10 mouse cellular contexts compared by ENCODE assay signal in genomic region chr11:118348419-118348818, GRCm38 (mm10). TPM values are rescaled to one million over a fixed set of nuclear protein-coding genes. Genes with fewer than 3 reads are reported as not detected.
DNase-seq lines count a peak whose midpoint lies in the region; ATAC-seq and TF ChIP-seq lines count a peak whose summit lies in the region.
"Had no signal": no experiment of that assay in that cellular context is flagged by ENCODE, and none has a peak within 500 bp of the region (broad histone marks: within the 10 kb centered on the region; RNA-seq: fewer than 3 reads in every experiment).

No protein-coding gene starts in this region.

- WGBS in forebrain, embryonic 10.5 days, result 86% methylated on average over 3 of the region's 3 CpGs
- WGBS in forebrain, embryonic 16.5 days, result 82% methylated on average over 3 of the region's 3 CpGs
- WGBS in lung, embryonic 16.5 days, result 41% methylated on average over 3 of the region's 3 CpGs
- WGBS in lung, adult 2 months, result 26% methylated on average over 3 of the region's 3 CpGs
- 16% methylated on average over 3 of the region's 3 CpGs for WGBS in liver, embryonic 12.5 days (ENCODE audit: insufficient replicate concordance)

- no peak for ATAC-seq in forebrain, embryonic 16.5 days
- no peak; the same call in 1 of the 2 replicates for ATAC-seq in lung, embryonic 16.5 days (ENCODE audit: low read depth)
- 0 out of 2 replicates have a peak, but pooled peaks have one; percentile 9 for ATAC-seq in liver, embryonic 12.5 days
- ATAC-seq: hindbrain, postnatal 0 days had no signal

- H3K27me3 ChIP-seq in forebrain, embryonic 10.5 days (ENCODE audit: poor library complexity, severe bottlenecking), result peaks cover 3% of the 10 kb centered on the region
- H3K27me3 ChIP-seq in forebrain, embryonic 16.5 days (replicated peaks; ENCODE audit: control insufficient read depth, insufficient read depth, low read length), result no peaks in the 10 kb centered on the region
- no peaks in the 10 kb centered on the region for H3K27me3 ChIP-seq in lung, embryonic 16.5 days (ENCODE audit: control insufficient read depth, insufficient read depth, low read depth, low read length)
- peaks cover 11% of the 10 kb centered on the region for H3K27me3 ChIP-seq in liver, embryonic 12.5 days (replicated peaks)

- H3K4me2 ChIP-seq in forebrain, embryonic 16.5 days (ENCODE audit: low read length), result no peak overlapping the region
- H3K4me2 ChIP-seq in lung, embryonic 16.5 days (ENCODE audit: low read depth, low read length), result no peak overlapping the region
- H3K4me2 ChIP-seq in liver, embryonic 12.5 days, result no peak overlapping the region

- H3K27ac ChIP-seq in forebrain, embryonic 10.5 days, result peak overlapping the region; percentile 49; the same call in 1 of the 2 replicates
- no peak overlapping the region for H3K27ac ChIP-seq in forebrain, embryonic 16.5 days (ENCODE audit: low read length)
- peak overlapping the region; percentile 55 for H3K27ac ChIP-seq in lung, embryonic 16.5 days (ENCODE audit: low read length)
- H3K27ac ChIP-seq in liver, embryonic 12.5 days, result no peak overlapping the region
- H3K27ac ChIP-seq: hindbrain, postnatal 0 days; liver, embryonic 14.5 days had no signal

- TF ChIP-seq POLR2A in lung, adult 2 months (IDR thresholded peaks at IDR 0.05; ENCODE audit: borderline replicate concordance, extremely low read depth, low read depth, low read length), result no peak

- TF ChIP-seq CTCF in lung, adult 2 months (IDR thresholded peaks at IDR 0.05; ENCODE audit: insufficient read depth, low read length), result no peak

- DNase-seq in forebrain, embryonic 10.5 days (ENCODE audit: extremely low spot score, low spot score), result no peak
- DNase-seq in lung, adult 2 months, result no peak
- peak; percentile 85 for DNase-seq in thymus, postnatal 0 days (ENCODE audit: low spot score)
- DNase-seq in layer of hippocampus, adult 9-10 months (ENCODE audit: low spot score), result no peak
- DNase-seq in layer of hippocampus, adult 8-10 months (ENCODE audit: low spot score in 2 of 2), result no peak

- no peaks in the 10 kb centered on the region for H3K9me3 ChIP-seq in forebrain, embryonic 10.5 days
- no peaks in the 10 kb centered on the region for H3K9me3 ChIP-seq in forebrain, embryonic 16.5 days (ENCODE audit: control insufficient read depth, low read length)
- no peaks in the 10 kb centered on the region for H3K9me3 ChIP-seq in lung, embryonic 16.5 days (ENCODE audit: control insufficient read depth, low read length)
- no peaks in the 10 kb centered on the region for H3K9me3 ChIP-seq in liver, embryonic 12.5 days (replicated peaks)

- no peak overlapping the region for H3K9ac ChIP-seq in forebrain, embryonic 16.5 days (replicated peaks; ENCODE audit: low read depth, low read length)
- H3K9ac ChIP-seq in lung, embryonic 16.5 days (ENCODE audit: low read length), result peak overlapping the region; percentile 37; the same call in 1 of the 2 replicates
- H3K9ac ChIP-seq in liver, embryonic 12.5 days, result no peak overlapping the region
- H3K9ac ChIP-seq: liver, embryonic 14.5 days had no signal

- H3K36me3 ChIP-seq in forebrain, embryonic 10.5 days (replicated peaks), result peaks cover 19% of the 10 kb centered on the region
- H3K36me3 ChIP-seq in forebrain, embryonic 16.5 days (ENCODE audit: control insufficient read depth, insufficient read depth), result no peaks in the 10 kb centered on the region
- no peaks in the 10 kb centered on the region for H3K36me3 ChIP-seq in lung, embryonic 16.5 days (ENCODE audit: control insufficient read depth, insufficient read depth, low read length)
- no peaks in the 10 kb centered on the region for H3K36me3 ChIP-seq in liver, embryonic 12.5 days

- peaks cover 42% of the 10 kb centered on the region for H3K4me1 ChIP-seq in forebrain, embryonic 10.5 days
- peaks cover 31% of the 10 kb centered on the region for H3K4me1 ChIP-seq in forebrain, embryonic 16.5 days (replicated peaks; ENCODE audit: control insufficient read depth, insufficient read depth, low read length)
- H3K4me1 ChIP-seq in lung, embryonic 16.5 days (replicated peaks; ENCODE audit: control insufficient read depth, insufficient read depth, low read length), result peaks cover 28% of the 10 kb centered on the region
- peaks cover 20% of the 10 kb centered on the region for H3K4me1 ChIP-seq in lung, adult 2 months (ENCODE audit: control insufficient read depth, insufficient read depth, low read length)
- H3K4me1 ChIP-seq in liver, embryonic 12.5 days, result peaks cover 20% of the 10 kb centered on the region

- H3K4me3 ChIP-seq in forebrain, embryonic 10.5 days, result no peak overlapping the region
- H3K4me3 ChIP-seq in forebrain, embryonic 16.5 days (replicated peaks; ENCODE audit: low read length), result no peak overlapping the region
- no peak overlapping the region for H3K4me3 ChIP-seq in lung, embryonic 16.5 days (ENCODE audit: low read length)
- H3K4me3 ChIP-seq in lung, adult 2 months (replicated peaks; ENCODE audit: extremely low read depth, low read depth, low read length), result no peak overlapping the region
- H3K4me3 ChIP-seq in liver, embryonic 12.5 days, result no peak overlapping the region

RNA-seq across cellular contexts. Expression of gene Cep295nl, which starts 6.1 kb away (rescaled TPM):
- polyA plus RNA-seq in forebrain, embryonic 10.5 days (2016; fragmentation: Nextera tagmentation; extraction: Ambion mirVana), result 0.16 and 0.26 TPM in 2 replicates
- polyA plus RNA-seq in forebrain, embryonic 16.5 days (2015; fragmentation: Nextera tagmentation; extraction: Ambion mirVana), result 0.14 and 0.35 TPM in 2 replicates
- 0.39 and 0.59 TPM in 2 replicates for polyA plus RNA-seq in lung, embryonic 16.5 days (2015; fragmentation: Nextera tagmentation; extraction: Ambion mirVana)
- polyA plus RNA-seq in lung, adult 2 months (2012; rRNA removed), result 0.28 and 0.32 TPM in 2 replicates
- 0.08 and 0.11 TPM in 2 replicates for polyA plus RNA-seq in liver, embryonic 12.5 days (2016; fragmentation: Nextera tagmentation; extraction: Ambion mirVana)
- polyA plus RNA-seq in thymus, postnatal 0 days (2015; fragmentation: Nextera tagmentation; extraction: Ambion mirVana), result 0.21 and 0.30 TPM in 2 replicates
- 1 to 10 TPM; 1.5 to 2.2 (median 2.1) TPM for total RNA-seq in layer of hippocampus, adult 8-10 months (2022)

RNA-seq across cellular contexts. Expression of gene Timp2, which starts 7.1 kb away (rescaled TPM):
- 31.3 and 35.1 TPM in 2 replicates for polyA plus RNA-seq in forebrain, embryonic 10.5 days (2016; fragmentation: Nextera tagmentation; extraction: Ambion mirVana)
- 79.8 and 79.9 TPM in 2 replicates for polyA plus RNA-seq in forebrain, embryonic 16.5 days (2015; fragmentation: Nextera tagmentation; extraction: Ambion mirVana)
- polyA plus RNA-seq in lung, embryonic 16.5 days (2015; fragmentation: Nextera tagmentation; extraction: Ambion mirVana), result 69.8 and 74.1 TPM in 2 replicates
- 353 and 397 TPM in 2 replicates for polyA plus RNA-seq in lung, adult 2 months (2012; rRNA removed)
- 8.7 and 9.9 TPM in 2 replicates for polyA plus RNA-seq in liver, embryonic 12.5 days (2016; fragmentation: Nextera tagmentation; extraction: Ambion mirVana)
- 45.1 and 45.2 TPM in 2 replicates for polyA plus RNA-seq in thymus, postnatal 0 days (2015; fragmentation: Nextera tagmentation; extraction: Ambion mirVana)
- total RNA-seq in layer of hippocampus, adult 8-10 months (2022), result 100 to 1,000 TPM; 225 to 284 (median 259) TPM

RNA-seq across cellular contexts. Expression of gene Lgals3bp, which starts 53.5 kb away (rescaled TPM):
- polyA plus RNA-seq in forebrain, embryonic 10.5 days (2016; fragmentation: Nextera tagmentation; extraction: Ambion mirVana), result 0.47 and 1.0 TPM in 2 replicates
- polyA plus RNA-seq in forebrain, embryonic 16.5 days (2015; fragmentation: Nextera tagmentation; extraction: Ambion mirVana), result 2.7 and 2.8 TPM in 2 replicates
- 7.3 and 10.4 TPM in 2 replicates for polyA plus RNA-seq in lung, embryonic 16.5 days (2015; fragmentation: Nextera tagmentation; extraction: Ambion mirVana)
- 259 and 311 TPM in 2 replicates for polyA plus RNA-seq in lung, adult 2 months (2012; rRNA removed)
- polyA plus RNA-seq in liver, embryonic 12.5 days (2016; fragmentation: Nextera tagmentation; extraction: Ambion mirVana), result 22.7 TPM in 2 replicates
- 100.0 and 116 TPM in 2 replicates for polyA plus RNA-seq in thymus, postnatal 0 days (2015; fragmentation: Nextera tagmentation; extraction: Ambion mirVana)
- 100 to 1,000 TPM in 1 of 4 experiments, 10 to 100 TPM in 3; 17.0 to 100 (median 50.4) TPM for total RNA-seq in layer of hippocampus, adult 8-10 months (2022)

RNA-seq across cellular contexts. Expression of gene Usp36, which starts 58.4 kb away (rescaled TPM):
- polyA plus RNA-seq in forebrain, embryonic 10.5 days (2016; fragmentation: Nextera tagmentation; extraction: Ambion mirVana), result 22.9 and 24.6 TPM in 2 replicates
- polyA plus RNA-seq in forebrain, embryonic 16.5 days (2015; fragmentation: Nextera tagmentation; extraction: Ambion mirVana), result 15.8 and 20.2 TPM in 2 replicates
- polyA plus RNA-seq in lung, embryonic 16.5 days (2015; fragmentation: Nextera tagmentation; extraction: Ambion mirVana), result 17.9 and 18.2 TPM in 2 replicates
- polyA plus RNA-seq in lung, adult 2 months (2012; rRNA removed), result 18.2 and 19.0 TPM in 2 replicates
- 12.5 and 14.3 TPM in 2 replicates for polyA plus RNA-seq in liver, embryonic 12.5 days (2016; fragmentation: Nextera tagmentation; extraction: Ambion mirVana)
- polyA plus RNA-seq in thymus, postnatal 0 days (2015; fragmentation: Nextera tagmentation; extraction: Ambion mirVana), result 13.0 and 15.2 TPM in 2 replicates
- total RNA-seq in layer of hippocampus, adult 8-10 months (2022), result 10 to 100 TPM; 28.7 to 33.8 (median 30.8) TPM

Comparison
In these comparisons a context has a peak if more than half of its experiments do, and no peak if none do; other contexts are left out.
1. H3K27ac ChIP-seq: peak in forebrain, embryonic 10.5 days (single experiment) and lung, embryonic 16.5 days (single experiment); none in forebrain, embryonic 16.5 days (single experiment) and liver, embryonic 12.5 days (single experiment).